Mouse (Mus musculus): ENCODE measurements around the gene Inhbb.

Inhbb gene

GRCm38 (mm10) chr1:119419151-119420105 lies 2.6 kb downstream of the Inhbb start:
- DNase-seq (ENCODE audit: low spot score) = peak; percentile 59

- no peak for DNase-seq (ENCODE audit: low spot score)
Measured at GRCm38 (mm10) chr1:119417991-119418390, 4.1 kb downstream of the Inhbb start.

GRCm38 (mm10) chr1:119417542-119417941 lies 4.5 kb downstream of the Inhbb start:
- DNase-seq (ENCODE audit: low spot score) = no peak

GRCm38 (mm10) chr1:119416610-119417009 lies 5.4 kb downstream of the Inhbb start:
- DNase-seq (ENCODE audit: low spot score) = no peak

GRCm38 (mm10) chr1:119416177-119416576 lies 5.9 kb downstream of the Inhbb start:
- DNase-seq (ENCODE audit: low spot score) = no peak

GRCm38 (mm10) chr1:119415151-119415550 lies 6.9 kb downstream of the Inhbb start:
- no peak for DNase-seq (ENCODE audit: low spot score)

GRCm38 (mm10) chr1:119410661-119411060 lies 11.4 kb downstream of the Inhbb start:
- DNase-seq (ENCODE audit: low spot score) = no peak

GRCm38 (mm10) chr1:119409599-119410168 lies 12.4 kb downstream of the Inhbb start:
- no peak for DNase-seq (ENCODE audit: low spot score)

GRCm38 (mm10) chr1:119409106-119409505 lies 12.9 kb downstream of the Inhbb start:
- no peak for DNase-seq (ENCODE audit: low spot score)

GRCm38 (mm10) chr1:119407691-119408315 lies 14.2 kb downstream of the Inhbb start:
- no peak for DNase-seq (ENCODE audit: low spot score)

GRCm38 (mm10) chr1:119404798-119405197 lies 17.2 kb downstream of the Inhbb start:
- DNase-seq (ENCODE audit: low spot score) = no peak

- DNase-seq (ENCODE audit: low spot score) = no peak
Measured at GRCm38 (mm10) chr1:119404341-119404740, 17.7 kb downstream of the Inhbb start.

- DNase-seq (ENCODE audit: low spot score) = no peak
Measured at GRCm38 (mm10) chr1:119401249-119401648, 20.8 kb downstream of the Inhbb start.

GRCm38 (mm10) chr1:119398640-119399039 lies 23.4 kb downstream of the Inhbb start:
- no peak for DNase-seq (ENCODE audit: low spot score)

- no peak for DNase-seq (ENCODE audit: low spot score)
Measured at GRCm38 (mm10) chr1:119397839-119398238, 24.2 kb downstream of the Inhbb start.

GRCm38 (mm10) chr1:119391311-119391710 lies 30.7 kb downstream of the Inhbb start:
- no peak for DNase-seq (ENCODE audit: low spot score)

- DNase-seq (ENCODE audit: low spot score) = no peak
Measured at GRCm38 (mm10) chr1:119390676-119391075, 31.4 kb downstream of the Inhbb start.

- peak; percentile 18 for DNase-seq (ENCODE audit: low spot score)
Measured at GRCm38 (mm10) chr1:119389771-119390500, 32.1 kb downstream of the Inhbb start.

GRCm38 (mm10) chr1:119388664-119389396 lies 33.2 kb downstream of the Inhbb start:
- peak; percentile 87 for DNase-seq (ENCODE audit: low spot score)

- DNase-seq (ENCODE audit: low spot score) = no peak
Measured at GRCm38 (mm10) chr1:119386306-119386705, 35.7 kb downstream of the Inhbb start.

GRCm38 (mm10) chr1:119383916-119384315 lies 38.1 kb downstream of the Inhbb start:
- DNase-seq (ENCODE audit: low spot score) = no peak
